9 mouse cellular contexts compared by ENCODE assay signal in genomic region chr15:99723120-99723514, GRCm38 (mm10). TPM values are rescaled to one million over a fixed set of nuclear protein-coding genes. Genes with fewer than 3 reads are reported as not detected.
DNase-seq lines count a peak whose midpoint lies in the region; ATAC-seq and TF ChIP-seq lines count a peak whose summit lies in the region.
"Had no signal": no experiment of that assay in that cellular context is flagged by ENCODE, and none has a peak within 500 bp of the region (broad histone marks: within the 10 kb centered on the region; RNA-seq: fewer than 3 reads in every experiment).

No protein-coding gene starts in this region.

- no peak for TF ChIP-seq CTCF in layer of hippocampus, adult 2 months (conservative IDR thresholded peaks at IDR 0.05)

- no peak overlapping the region for H3K4me3 ChIP-seq in layer of hippocampus, adult 2 months
- no peak overlapping the region for H3K4me3 ChIP-seq in hindbrain, embryonic 13.5 days
- no peak overlapping the region for H3K4me3 ChIP-seq in myocyte

- H3K27me3 ChIP-seq in hindbrain, embryonic 13.5 days = no peaks in the 10 kb centered on the region
- H3K27me3 ChIP-seq in myocyte (ENCODE audit: control insufficient read depth, insufficient read depth, insufficient read length) = no peaks in the 10 kb centered on the region

- WGBS in hindbrain, embryonic 13.5 days = 49% methylated on average over 10 of the region's 10 CpGs

- H3K9me3 ChIP-seq in hindbrain, embryonic 13.5 days = no peaks in the 10 kb centered on the region

- peak overlapping the region; percentile 94 for H3K27ac ChIP-seq in layer of hippocampus, adult 2 months
- peak overlapping the region; percentile 82 for H3K27ac ChIP-seq in hindbrain, embryonic 13.5 days

- H3K4me2 ChIP-seq in hindbrain, embryonic 13.5 days = no peak overlapping the region
- H3K4me2 ChIP-seq in myocyte (ENCODE audit: low read depth) = peak overlapping the region; percentile 97

- H3K9ac ChIP-seq in hindbrain, embryonic 13.5 days = 0 out of 2 replicates have a peak overlapping the region, but pooled peaks have one; percentile 35

- H3ac ChIP-seq in myocyte (ENCODE audit: control insufficient read depth, insufficient read length) = no peak overlapping the region

- no peak for ATAC-seq in hindbrain, embryonic 13.5 days (ENCODE audit: low FRiP score)
- no peak for ATAC-seq in CD4-positive, CD25-positive, alpha-beta regulatory T cell, adult 4 months

- no peak for TF ChIP-seq POLR2A in myocyte (IDR thresholded peaks at IDR 0.05; ENCODE audit: insufficient read length, low read depth)

- H3K4me1 ChIP-seq in hindbrain, embryonic 13.5 days (replicated peaks) = peaks cover 40% of the 10 kb centered on the region

- intact Hi-C loops in left cerebral cortex, postnatal 25 days (cut with DNase I) = no loop called here

- H3K36me3 ChIP-seq in hindbrain, embryonic 13.5 days = peaks cover 58% of the 10 kb centered on the region
- peaks cover 6% of the 10 kb centered on the region for H3K36me3 ChIP-seq in myocyte (ENCODE audit: control insufficient read depth, insufficient read depth)

- peaks cover 23% of the 10 kb centered on the region for H3K79me2 ChIP-seq in myocyte (ENCODE audit: control insufficient read depth, insufficient read depth)

- peak; percentile 53 for DNase-seq in adrenal gland, adult 2 months
- no peak for DNase-seq in adrenal gland, postnatal 25 days
- peak in 1 of 2 experiments; percentile 11 for DNase-seq in layer of hippocampus, adult 2 months (ENCODE audit: low spot score in 2 of 2)
- no peak for DNase-seq in layer of hippocampus, postnatal 14 days (ENCODE audit: low spot score in 2 of 2)
- no peak for DNase-seq in left cerebral cortex, postnatal 25 days (ENCODE audit: low spot score in 2 of 2)

TF ChIP-seq in myocyte, 11 proteins besides CTCF, POLR2A, EP300 and RAD21:
- TF ChIP-seq TCF12 (IDR thresholded peaks at IDR 0.05; ENCODE audit: insufficient read depth, poor library complexity, severe bottlenecking) (no peak), CEBPB (IDR thresholded peaks at IDR 0.05; ENCODE audit: insufficient read depth, poor library complexity, severe bottlenecking) (no peak)

RNA-seq across cellular contexts. Expression of gene Cox14, which starts 2.3 kb away (rescaled TPM):
- total RNA-seq in adrenal gland, adult 2 months (2021) = 100 to 1,000 TPM; 202 to 243 TPM
- polyA plus RNA-seq in adrenal gland, adult 2 months (2012; rRNA removed) = 685 and 754 TPM in 2 replicates
- total RNA-seq in adrenal gland, postnatal 25 days (2021) = 217 and 256 TPM in 2 replicates
- 100 to 1,000 TPM; 113 to 125 TPM for total RNA-seq in layer of hippocampus, adult 2 months (2021)
- 100 to 1,000 TPM; 124 to 129 TPM for total RNA-seq in layer of hippocampus, postnatal 14 days (2021)
- polyA plus RNA-seq in hindbrain, embryonic 13.5 days (2015; fragmentation: Nextera tagmentation; extraction: Ambion mirVana) = 160 and 174 TPM in 2 replicates
- polyA plus RNA-seq in myocyte (2012; fragmentation: generic; extraction: Trizol) = 410 TPM
- total RNA-seq in left cerebral cortex, postnatal 25 days (2021) = 100 to 1,000 TPM; 126 to 128 TPM
- polyA plus RNA-seq in CD4-positive, CD25-positive, alpha-beta regulatory T cell, adult 4 months (2017; shearing (Covaris generic)) = 100 to 1,000 TPM; 139 to 168 TPM

RNA-seq across cellular contexts. Expression of gene Gpd1, which starts 5.8 kb away (rescaled TPM):
- total RNA-seq in adrenal gland, adult 2 months (2021) = 1,000 to 10,000 TPM; 1,060 to 1,239 TPM
- 708 and 828 TPM in 2 replicates for polyA plus RNA-seq in adrenal gland, adult 2 months (2012; rRNA removed)
- 639 and 861 TPM in 2 replicates for total RNA-seq in adrenal gland, postnatal 25 days (2021)
- 100 to 1,000 TPM; 142 to 148 TPM for total RNA-seq in layer of hippocampus, adult 2 months (2021)
- 10 to 100 TPM; 76.3 to 83.1 TPM for total RNA-seq in layer of hippocampus, postnatal 14 days (2021)
- 1.6 and 2.1 TPM in 2 replicates for polyA plus RNA-seq in hindbrain, embryonic 13.5 days (2015; fragmentation: Nextera tagmentation; extraction: Ambion mirVana)
- 6.9 TPM for polyA plus RNA-seq in myocyte (2012; fragmentation: generic; extraction: Trizol)
- total RNA-seq in left cerebral cortex, postnatal 25 days (2021) = 10 to 100 TPM; 86.4 to 88.3 TPM
- under 1 TPM in 1 of 2 experiments, not detected in 1; 0.41 TPM for polyA plus RNA-seq in CD4-positive, CD25-positive, alpha-beta regulatory T cell, adult 4 months (2017; shearing (Covaris generic))

RNA-seq across cellular contexts. Expression of gene Gm17349, which starts 17.8 kb away (rescaled TPM):
- total RNA-seq in adrenal gland, adult 2 months (2021) = 10 to 100 TPM; 22.1 to 33.4 TPM
- polyA plus RNA-seq in adrenal gland, adult 2 months (2012; rRNA removed) = 111 and 156 TPM in 2 replicates
- total RNA-seq in adrenal gland, postnatal 25 days (2021) = 30.4 and 43.7 TPM in 2 replicates
- total RNA-seq in layer of hippocampus, adult 2 months (2021) = 1 to 10 TPM; 3.9 to 7.1 TPM
- 1 to 10 TPM; 5.3 to 5.5 TPM for total RNA-seq in layer of hippocampus, postnatal 14 days (2021)
- not detected in 2 replicates for polyA plus RNA-seq in hindbrain, embryonic 13.5 days (2015; fragmentation: Nextera tagmentation; extraction: Ambion mirVana)
- polyA plus RNA-seq in myocyte (2012; fragmentation: generic; extraction: Trizol) = not detected
- 1 to 10 TPM; 7.1 to 7.6 TPM for total RNA-seq in left cerebral cortex, postnatal 25 days (2021)
- not detected for polyA plus RNA-seq in CD4-positive, CD25-positive, alpha-beta regulatory T cell, adult 4 months (2017; shearing (Covaris generic))
- total RNA-seq: left cerebral cortex, postnatal 4 days had no signal

RNA-seq across cellular contexts. Expression of gene Smarcd1, which starts 21.2 kb away (rescaled TPM):
- total RNA-seq in adrenal gland, adult 2 months (2021) = 10 to 100 TPM; 37.6 to 53.6 TPM
- polyA plus RNA-seq in adrenal gland, adult 2 months (2012; rRNA removed) = 74.6 and 76.9 TPM in 2 replicates
- total RNA-seq in adrenal gland, postnatal 25 days (2021) = 51.9 and 63.6 TPM in 2 replicates
- 100 to 1,000 TPM; 118 to 123 TPM for total RNA-seq in layer of hippocampus, adult 2 months (2021)
- total RNA-seq in layer of hippocampus, postnatal 14 days (2021) = 100 to 1,000 TPM in 1 of 2 experiments, 10 to 100 TPM in 1; 96.1 to 106 TPM
- 134 and 145 TPM in 2 replicates for polyA plus RNA-seq in hindbrain, embryonic 13.5 days (2015; fragmentation: Nextera tagmentation; extraction: Ambion mirVana)
- polyA plus RNA-seq in myocyte (2012; fragmentation: generic; extraction: Trizol) = 18.9 TPM
- total RNA-seq in left cerebral cortex, postnatal 25 days (2021) = 100 to 1,000 TPM; 159 to 164 TPM
- polyA plus RNA-seq in CD4-positive, CD25-positive, alpha-beta regulatory T cell, adult 4 months (2017; shearing (Covaris generic)) = 10 to 100 TPM; 10.0 to 14.8 TPM

RNA-seq across cellular contexts. Expression of gene Cers5, which starts 49.6 kb away (rescaled TPM):
- total RNA-seq in adrenal gland, adult 2 months (2021) = 10 to 100 TPM; 46.4 to 54.6 TPM
- 26.1 and 32.6 TPM in 2 replicates for polyA plus RNA-seq in adrenal gland, adult 2 months (2012; rRNA removed)
- total RNA-seq in adrenal gland, postnatal 25 days (2021) = 47.5 and 61.7 TPM in 2 replicates
- total RNA-seq in layer of hippocampus, adult 2 months (2021) = 10 to 100 TPM; 28.4 to 29.9 TPM
- 10 to 100 TPM; 32.6 to 39.3 TPM for total RNA-seq in layer of hippocampus, postnatal 14 days (2021)
- polyA plus RNA-seq in hindbrain, embryonic 13.5 days (2015; fragmentation: Nextera tagmentation; extraction: Ambion mirVana) = 73.6 and 74.3 TPM in 2 replicates
- 68.6 TPM for polyA plus RNA-seq in myocyte (2012; fragmentation: generic; extraction: Trizol)
- total RNA-seq in left cerebral cortex, postnatal 25 days (2021) = 10 to 100 TPM; 38.8 to 39.6 TPM
- polyA plus RNA-seq in CD4-positive, CD25-positive, alpha-beta regulatory T cell, adult 4 months (2017; shearing (Covaris generic)) = 10 to 100 TPM; 54.4 to 64.6 TPM
